Mouse (Mus musculus): ENCODE measurements around the gene Smim22. TPM values are rescaled to one million over a fixed set of nuclear protein-coding genes. Genes with fewer than 3 reads are reported as not detected.

Gene Smim22
- polyA plus RNA-seq (2014; fragmentation: Illumina TruSeq; extraction: RNeasy Lipid Tissue Mini Kit (QIAGEN cat#74804); ENCODE audit: insufficient read depth, low read depth, low replicate concordance) = 90.9 TPM

GRCm38 (mm10) chr16:5007067-5007466, at the start of gene Smim22:
Gene Smim22, plus strand, starts transcription at chr16:5007288.

GRCm38 (mm10) chr16:4963797-4964709, 43.0 kb upstream of the Smim22 start, which contains the start of gene Anks3:
Gene Anks3, minus strand, starts transcription at chr16:4964205.

GRCm38 (mm10) chr16:4997553-4997952, 9.5 kb upstream of the Smim22 start, which contains the start of gene Sept12:
Gene Sept12, minus strand, starts transcription at chr16:4997852.

GRCm38 (mm10) chr16:5013054-5013838, 6.2 kb downstream of the Smim22 start, which contains the start of gene Rogdi:
Gene Rogdi, minus strand, starts transcription at chr16:5013553.

GRCm38 (mm10) chr16:5049774-5050234, 42.7 kb downstream of the Smim22 start, which contains the start of the genes Glyr1 and Ubn1:
Gene Glyr1, minus strand, starts transcription at chr16:5049863.
Gene Ubn1, plus strand, starts transcription at chr16:5050057.

Other genes with a start within 250 kb of the Smim22 start
- 24.1 TPM for gene Cdip1, start 217.0 kb upstream of the Smim22 start, polyA plus RNA-seq (2014; fragmentation: Illumina TruSeq; extraction: RNeasy Lipid Tissue Mini Kit (QIAGEN cat#74804); ENCODE audit: insufficient read depth, low read depth, low replicate concordance)
- 1.4 TPM for gene 4930562C15Rik, start 171.9 kb upstream of the Smim22 start, polyA plus RNA-seq (2014; fragmentation: Illumina TruSeq; extraction: RNeasy Lipid Tissue Mini Kit (QIAGEN cat#74804); ENCODE audit: insufficient read depth, low read depth, low replicate concordance)
- 32.6 TPM for gene Ubald1, start 127.0 kb upstream of the Smim22 start, polyA plus RNA-seq (2014; fragmentation: Illumina TruSeq; extraction: RNeasy Lipid Tissue Mini Kit (QIAGEN cat#74804); ENCODE audit: insufficient read depth, low read depth, low replicate concordance)
- gene Mgrn1, start 121.0 kb upstream of the Smim22 start, polyA plus RNA-seq (2014; fragmentation: Illumina TruSeq; extraction: RNeasy Lipid Tissue Mini Kit (QIAGEN cat#74804); ENCODE audit: insufficient read depth, low read depth, low replicate concordance) = 34.5 TPM
- gene Nudt16l1, start 68.5 kb upstream of the Smim22 start, polyA plus RNA-seq (2014; fragmentation: Illumina TruSeq; extraction: RNeasy Lipid Tissue Mini Kit (QIAGEN cat#74804); ENCODE audit: insufficient read depth, low read depth, low replicate concordance) = 44.3 TPM
- gene Anks3, start 43.1 kb upstream of the Smim22 start, polyA plus RNA-seq (2014; fragmentation: Illumina TruSeq; extraction: RNeasy Lipid Tissue Mini Kit (QIAGEN cat#74804); ENCODE audit: insufficient read depth, low read depth, low replicate concordance) = 23.2 TPM
- not detected for gene Sept12, start 9.4 kb upstream of the Smim22 start, polyA plus RNA-seq (2014; fragmentation: Illumina TruSeq; extraction: RNeasy Lipid Tissue Mini Kit (QIAGEN cat#74804); ENCODE audit: insufficient read depth, low read depth, low replicate concordance)
- 43.6 TPM for gene Rogdi, start 6.3 kb downstream of the Smim22 start, polyA plus RNA-seq (2014; fragmentation: Illumina TruSeq; extraction: RNeasy Lipid Tissue Mini Kit (QIAGEN cat#74804); ENCODE audit: insufficient read depth, low read depth, low replicate concordance)
- gene Glyr1, start 42.6 kb downstream of the Smim22 start, polyA plus RNA-seq (2014; fragmentation: Illumina TruSeq; extraction: RNeasy Lipid Tissue Mini Kit (QIAGEN cat#74804); ENCODE audit: insufficient read depth, low read depth, low replicate concordance) = 45.3 TPM
- gene Ubn1, start 42.8 kb downstream of the Smim22 start, polyA plus RNA-seq (2014; fragmentation: Illumina TruSeq; extraction: RNeasy Lipid Tissue Mini Kit (QIAGEN cat#74804); ENCODE audit: insufficient read depth, low read depth, low replicate concordance) = 15.9 TPM
- gene Ppl, start 125.1 kb downstream of the Smim22 start, polyA plus RNA-seq (2014; fragmentation: Illumina TruSeq; extraction: RNeasy Lipid Tissue Mini Kit (QIAGEN cat#74804); ENCODE audit: insufficient read depth, low read depth, low replicate concordance) = 9.1 TPM
- gene Sec14l5, start 139.8 kb downstream of the Smim22 start, polyA plus RNA-seq (2014; fragmentation: Illumina TruSeq; extraction: RNeasy Lipid Tissue Mini Kit (QIAGEN cat#74804); ENCODE audit: insufficient read depth, low read depth, low replicate concordance) = 0.61 TPM
- gene Nagpa, start 196.7 kb downstream of the Smim22 start, polyA plus RNA-seq (2014; fragmentation: Illumina TruSeq; extraction: RNeasy Lipid Tissue Mini Kit (QIAGEN cat#74804); ENCODE audit: insufficient read depth, low read depth, low replicate concordance) = 17.1 TPM
- 141 TPM for gene AU021092, start 215.0 kb downstream of the Smim22 start, polyA plus RNA-seq (2014; fragmentation: Illumina TruSeq; extraction: RNeasy Lipid Tissue Mini Kit (QIAGEN cat#74804); ENCODE audit: insufficient read depth, low read depth, low replicate concordance)
- gene Alg1, start 226.3 kb downstream of the Smim22 start, polyA plus RNA-seq (2014; fragmentation: Illumina TruSeq; extraction: RNeasy Lipid Tissue Mini Kit (QIAGEN cat#74804); ENCODE audit: insufficient read depth, low read depth, low replicate concordance) = 33.7 TPM
- gene Eef2kmt, start 248.7 kb downstream of the Smim22 start, polyA plus RNA-seq (2014; fragmentation: Illumina TruSeq; extraction: RNeasy Lipid Tissue Mini Kit (QIAGEN cat#74804); ENCODE audit: insufficient read depth, low read depth, low replicate concordance) = 15.4 TPM

All from lung, adult 10 weeks (tissue).